Mouse (Mus musculus) midbrain, embryonic 16.5 days (tissue): ENCODE results near the gene Rassf8. TPM values are rescaled to one million over a fixed set of nuclear protein-coding genes. Genes with fewer than 3 reads are reported as not detected.

Experiments
- ATAC-seq: fragments of 200-750 bp; cut with Nextera tagmentation; 2 replicates; pipeline ENCODE4 v1.8.0; 2017; ENCODE audit warnings: moderate TSS enrichment
- H3K27ac ChIP-seq: fragments of 300-500 bp; sonication (generic); 2 replicates; pipeline ENCODE4 v1.5.1; 2014; ENCODE audit warnings: mild to moderate bottlenecking, low read length, mixed read lengths
- H3K27me3 ChIP-seq: fragments of 300-500 bp; sonication (generic); 2 replicates; pipeline ENCODE4 v1.6.1; 2014; ENCODE audit warnings: low read depth, low read length, mixed read lengths; ENCODE audit not compliant: control insufficient read depth, insufficient read depth
- H3K36me3 ChIP-seq: fragments of 300-500 bp; sonication (generic); 2 replicates; pipeline ENCODE4 v1.6.1; 2014; ENCODE audit warnings: mild to moderate bottlenecking, low read length, moderate library complexity, mixed read lengths; ENCODE audit not compliant: control insufficient read depth, insufficient read depth
- H3K4me1 ChIP-seq: fragments of 300-500 bp; sonication (generic); 2 replicates; pipeline ENCODE4 v1.6.1; 2014; ENCODE audit warnings: mild to moderate bottlenecking, low read length, mixed read lengths; ENCODE audit not compliant: control insufficient read depth, insufficient read depth
- H3K4me2 ChIP-seq: fragments of 300-500 bp; sonication (generic); 2 replicates; pipeline ENCODE4 v1.6.1; 2014; ENCODE audit warnings: mild to moderate bottlenecking, low read length, mixed read lengths
- H3K4me3 ChIP-seq: fragments of 300-500 bp; sonication (generic); 2 replicates; pipeline ENCODE4 v1.5.1; 2014; ENCODE audit warnings: low read depth, mild to moderate bottlenecking, low read length, moderate library complexity, mixed read lengths
- H3K9ac ChIP-seq: fragments of 300-500 bp; sonication (generic); 2 replicates; pipeline ENCODE4 v1.6.1; 2014; ENCODE audit warnings: low read depth, low read length, mixed read lengths
- H3K9me3 ChIP-seq: fragments of 300-500 bp; sonication (generic); replicated peaks from 2 replicates; pipeline ENCODE4 v1.6.1; 2014; ENCODE audit warnings: mild to moderate bottlenecking, low read length, mixed read lengths; ENCODE audit not compliant: control insufficient read depth, poor library complexity, severe bottlenecking
- WGBS: fragments of 180-500 bp; shearing (Covaris S2); extraction: QIAGEN DNeasy Blood & Tissue Kit; methylation state at CpG from one replicate; pipeline ENCODE4 v1.1.7; 2014; 5-methylcytosine and 5-hydroxymethylcytosine counted together
- polyA plus RNA-seq: library from polyadenylated mRNA; unstranded; fragments of >200 nt; fragmentation: Nextera tagmentation; extraction: Ambion mirVana; gene quantifications from 2 replicates; pipeline ENCODE4 v1.2.1, GENCODE M21; 2015

Rassf8 gene
- polyA plus RNA-seq, 1 experiment from 2014 or later, result 6.0 TPM

GRCm38 (mm10) chr6:145781256-145781655, 34.7 kb downstream of the Rassf8 start:
- Histone ChIP-seq H3K9ac (no peak overlapping the region), H3K9me3 (no peaks in the 10 kb centered on the region), H3K27me3 (no peaks in the 10 kb centered on the region), H3K36me3 (no peaks in the 10 kb centered on the region), H3K4me3 (no peak overlapping the region), H3K4me2 (no peak overlapping the region), H3K27ac (no peak overlapping the region), H3K4me1 (no peaks in the 10 kb centered on the region)
- no peak for ATAC-seq
- WGBS, result 85% methylated on average over 9 of the region's 9 CpGs

- WGBS, result 70% methylated on average over 2 of the region's 2 CpGs
- no peak overlapping the region for H3K4me3 ChIP-seq
- H3K9ac ChIP-seq, result no peak overlapping the region
- H3K9me3 ChIP-seq, result no peaks in the 10 kb centered on the region
- H3K27me3 ChIP-seq, result no peaks in the 10 kb centered on the region
- H3K4me2 ChIP-seq, result no peak overlapping the region
- no peaks in the 10 kb centered on the region for H3K4me1 ChIP-seq
- no peak for ATAC-seq
- H3K36me3 ChIP-seq, result no peaks in the 10 kb centered on the region
- H3K27ac ChIP-seq, result no peak overlapping the region
These were observed 35.4 kb downstream of the Rassf8 start for GRCm38 (mm10) chr6:145781966-145782365.

- WGBS, result 90% methylated on average over 2 of the region's 2 CpGs
- Histone ChIP-seq H3K27me3 (no peaks in the 10 kb centered on the region), H3K4me2 (no peak overlapping the region), H3K9ac (no peak overlapping the region), H3K9me3 (no peaks in the 10 kb centered on the region), H3K27ac (no peak overlapping the region), H3K4me3 (no peak overlapping the region), H3K36me3 (no peaks in the 10 kb centered on the region), H3K4me1 (no peaks in the 10 kb centered on the region)
- ATAC-seq, result no peak
These were observed 40.8 kb downstream of the Rassf8 start for GRCm38 (mm10) chr6:145787311-145787710.

- H3K27ac ChIP-seq, result no peak overlapping the region
- no peak for ATAC-seq
- no peak overlapping the region for H3K4me3 ChIP-seq
- no peaks in the 10 kb centered on the region for H3K4me1 ChIP-seq
- H3K36me3 ChIP-seq, result no peaks in the 10 kb centered on the region
- no peak overlapping the region for H3K4me2 ChIP-seq
- no peak overlapping the region for H3K9ac ChIP-seq
- no peaks in the 10 kb centered on the region for H3K9me3 ChIP-seq
- 95% methylated on average over 4 of the region's 4 CpGs for WGBS
- H3K27me3 ChIP-seq, result no peaks in the 10 kb centered on the region
These were observed 43.2 kb downstream of the Rassf8 start for GRCm38 (mm10) chr6:145789738-145790137.

- Histone ChIP-seq H3K4me3 (no peak overlapping the region), H3K9ac (no peak overlapping the region), H3K27ac (no peak overlapping the region), H3K27me3 (no peaks in the 10 kb centered on the region), H3K36me3 (no peaks in the 10 kb centered on the region), H3K4me1 (no peaks in the 10 kb centered on the region), H3K9me3 (no peaks in the 10 kb centered on the region), H3K4me2 (no peak overlapping the region)
- WGBS, result 65% methylated on average over 7 of the region's 7 CpGs
- ATAC-seq, result no peak
These were observed 45.8 kb downstream of the Rassf8 start for GRCm38 (mm10) chr6:145792373-145792772.

GRCm38 (mm10) chr6:145793109-145793593, 46.6 kb downstream of the Rassf8 start:
- 20% methylated on average over 4 of the region's 4 CpGs for WGBS
- no peak overlapping the region for H3K9ac ChIP-seq
- no peaks in the 10 kb centered on the region for H3K9me3 ChIP-seq
- no peak overlapping the region for H3K4me3 ChIP-seq
- no peak for ATAC-seq
- H3K27me3 ChIP-seq, result no peaks in the 10 kb centered on the region
- no peak overlapping the region for H3K4me2 ChIP-seq
- no peak overlapping the region for H3K27ac ChIP-seq
- no peaks in the 10 kb centered on the region; the same call in 1 of the 2 replicates for H3K4me1 ChIP-seq
- H3K36me3 ChIP-seq, result no peaks in the 10 kb centered on the region

GRCm38 (mm10) chr6:145794671-145795070, 48.1 kb downstream of the Rassf8 start:
- Histone ChIP-seq H3K27me3 (no peaks in the 10 kb centered on the region), H3K4me2 (no peak overlapping the region), H3K9ac (no peak overlapping the region), H3K36me3 (no peaks in the 10 kb centered on the region), H3K4me3 (no peak overlapping the region), H3K4me1 (no peaks in the 10 kb centered on the region; the same call in 1 of the 2 replicates), H3K9me3 (no peaks in the 10 kb centered on the region), H3K27ac (no peak overlapping the region)
- 64% methylated on average over 4 of the region's 4 CpGs for WGBS
- ATAC-seq, result no peak

GRCm38 (mm10) chr6:145796191-145797023, 49.9 kb downstream of the Rassf8 start:
- WGBS, result 51% methylated on average over 14 of the region's 14 CpGs
- ATAC-seq, result no peak

GRCm38 (mm10) chr6:145797692-145798091, 51.1 kb downstream of the Rassf8 start:
- Histone ChIP-seq H3K9ac (no peak overlapping the region), H3K27ac (no peak overlapping the region), H3K36me3 (no peaks in the 10 kb centered on the region), H3K4me2 (no peak overlapping the region), H3K4me1 (no peaks in the 10 kb centered on the region; the same call in 1 of the 2 replicates), H3K4me3 (no peak overlapping the region), H3K9me3 (no peaks in the 10 kb centered on the region), H3K27me3 (no peaks in the 10 kb centered on the region)
- WGBS, result 52% methylated on average over 3 of the region's 3 CpGs
- ATAC-seq, result no peak

More at GRCm38 (mm10) chr6:145796191-145797023, 49.9 kb downstream of the Rassf8 start:
- no peaks in the 10 kb centered on the region for H3K27me3 ChIP-seq
- no peak overlapping the region for H3K9ac ChIP-seq
- no peaks in the 10 kb centered on the region; the same call in 1 of the 2 replicates for H3K4me1 ChIP-seq
- H3K4me3 ChIP-seq, result no peak overlapping the region
- no peaks in the 10 kb centered on the region for H3K9me3 ChIP-seq
- H3K36me3 ChIP-seq, result no peaks in the 10 kb centered on the region
- no peak overlapping the region for H3K4me2 ChIP-seq
- no peak overlapping the region for H3K27ac ChIP-seq
